Mouse (Mus musculus) skeletal muscle tissue, adult 2 months (tissue): ENCODE measurements around the gene Gm6525.

Source experiments
- DNase-seq: peaks from one replicate; pipeline ENCODE4 v3.0.0-alpha.2; 2012; ENCODE audit warnings: low read depth, low spot score

The Gm6525 gene

GRCm38 (mm10) chr3:84169393-84170005, 4.4 kb upstream of the Gm6525 start:
- no peak for DNase-seq

GRCm38 (mm10) chr3:84172406-84172805, 1.5 kb upstream of the Gm6525 start:
- DNase-seq, result no peak

- DNase-seq, result peak; percentile 48
Measured at GRCm38 (mm10) chr3:84175337-84176315, 1.7 kb downstream of the Gm6525 start.

GRCm38 (mm10) chr3:84177834-84178233, 3.9 kb downstream of the Gm6525 start:
- DNase-seq, result no peak

GRCm38 (mm10) chr3:84180304-84180703, 6.4 kb downstream of the Gm6525 start:
- DNase-seq, result no peak

- no peak for DNase-seq
Measured at GRCm38 (mm10) chr3:84181102-84181501, 7.2 kb downstream of the Gm6525 start.

- no peak for DNase-seq
Measured at GRCm38 (mm10) chr3:84181717-84182116, 7.8 kb downstream of the Gm6525 start.

GRCm38 (mm10) chr3:84189629-84190173, 15.8 kb downstream of the Gm6525 start:
- DNase-seq, result no peak

- DNase-seq, result no peak
Measured at GRCm38 (mm10) chr3:84190513-84191061, 16.7 kb downstream of the Gm6525 start.

- no peak for DNase-seq
Measured at GRCm38 (mm10) chr3:84191141-84191881, 17.4 kb downstream of the Gm6525 start.

- no peak for DNase-seq
Measured at GRCm38 (mm10) chr3:84193881-84194280, 20.0 kb downstream of the Gm6525 start.

- no peak for DNase-seq
Measured at GRCm38 (mm10) chr3:84198229-84198628, 24.3 kb downstream of the Gm6525 start.

- no peak for DNase-seq
Measured at GRCm38 (mm10) chr3:84199516-84199915, 25.6 kb downstream of the Gm6525 start.

GRCm38 (mm10) chr3:84200559-84201420, 26.9 kb downstream of the Gm6525 start:
- no peak for DNase-seq

- no peak for DNase-seq
Measured at GRCm38 (mm10) chr3:84204640-84205039, 30.7 kb downstream of the Gm6525 start.

GRCm38 (mm10) chr3:84205650-84206049, 31.7 kb downstream of the Gm6525 start:
- no peak for DNase-seq

- DNase-seq, result no peak
Measured at GRCm38 (mm10) chr3:84206106-84206505, 32.2 kb downstream of the Gm6525 start.

GRCm38 (mm10) chr3:84207366-84207765, 33.5 kb downstream of the Gm6525 start:
- DNase-seq, result no peak

- DNase-seq, result no peak
Measured at GRCm38 (mm10) chr3:84208475-84208874, 34.6 kb downstream of the Gm6525 start.

GRCm38 (mm10) chr3:84208917-84209513, 35.1 kb downstream of the Gm6525 start:
- no peak for DNase-seq
